In the genomic region with DNA sequence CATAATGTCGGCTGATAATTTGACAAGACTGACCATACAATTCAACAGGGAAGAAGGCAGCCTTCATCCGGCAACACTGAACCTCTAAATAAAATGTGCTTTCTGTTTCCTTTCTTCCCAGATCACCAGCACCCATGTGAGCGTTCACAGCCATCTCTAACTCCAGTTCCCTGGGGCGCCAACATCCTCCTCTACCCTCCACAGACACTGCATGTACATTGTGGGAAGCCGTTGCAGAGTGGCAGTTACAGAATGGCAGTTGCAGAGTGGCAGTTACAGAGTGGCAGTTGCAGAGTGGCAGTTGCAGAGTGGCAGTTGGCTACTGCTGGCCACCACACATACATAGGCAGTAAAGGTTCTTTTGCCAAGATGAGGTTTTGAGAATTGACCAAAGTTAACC, we compare ENCODE assay signal across 4 mouse cellular contexts. TPM values are rescaled to one million over a fixed set of nuclear protein-coding genes. Genes with fewer than 3 reads are reported as not detected.
DNase-seq lines count a peak whose midpoint lies in the region; ATAC-seq and TF ChIP-seq lines count a peak whose summit lies in the region.
"Not testable (repeated sequence)": the region's sequence is repeated elsewhere in the genome, so short reads cannot be mapped to it uniquely, and the experiment has no call there.

No protein-coding gene starts in this region.

- H3K4me2 ChIP-seq in intestine, embryonic 14.5 days (ENCODE audit: low read length): not testable (repeated sequence)

- not testable (repeated sequence) for H3K79me2 ChIP-seq in MEL (ENCODE audit: control insufficient read depth, insufficient read depth, low read length, poor library complexity)

- H3K27me3 ChIP-seq in MEL (ENCODE audit: control insufficient read depth in 1 of 2, insufficient read depth in 2 of 2, low read length in 2 of 2); intestine, embryonic 14.5 days (replicated peaks; ENCODE audit: control insufficient read depth, insufficient read depth, low read length); testis, adult 2 months (ENCODE audit: control insufficient read depth, insufficient read depth, low read length): not testable (repeated sequence)

- not testable (repeated sequence) for TF ChIP-seq POLR2A in MEL (IDR thresholded peaks at IDR 0.05; ENCODE audit: control insufficient read depth in 1 of 2, insufficient read depth in 1 of 2, low read depth in 1 of 2, low read length in 2 of 2, poor library complexity in 1 of 2); testis, adult 2 months (IDR thresholded peaks at IDR 0.05; ENCODE audit: control insufficient read depth, low read depth, low read length)

- TF ChIP-seq CTCF in MEL (IDR thresholded peaks at IDR 0.05 in 2 of 3, conservative IDR thresholded peaks at IDR 0.05 in 1 of 3; ENCODE audit: control insufficient read depth in 1 of 3, insufficient read depth in 1 of 3, low read depth in 2 of 3, low read length in 3 of 3, poor library complexity in 1 of 3, severe bottlenecking in 1 of 3); testis, adult 2 months (IDR thresholded peaks at IDR 0.05; ENCODE audit: control insufficient read depth, insufficient read depth, insufficient replicate concordance, low read depth, low read length): not testable (repeated sequence)

- H3K9me3 ChIP-seq in MEL (replicated peaks; ENCODE audit: insufficient read depth, low read length); intestine, embryonic 14.5 days (ENCODE audit: control insufficient read depth, low read length): not testable (repeated sequence)

- not testable (repeated sequence) for H3K4me3 ChIP-seq in MEL (ENCODE audit: control insufficient read depth in 1 of 2, insufficient read depth in 1 of 2, low read depth in 2 of 2, low read length in 2 of 2); intestine, embryonic 14.5 days (ENCODE audit: low read depth, low read length); testis, adult 2 months (ENCODE audit: control insufficient read depth, low read depth, low read length)

- not testable (repeated sequence) for TF ChIP-seq RAD21 in MEL (IDR thresholded peaks at IDR 0.05; ENCODE audit: low read depth, low read length)

- H3K4me1 ChIP-seq in MEL (ENCODE audit: control insufficient read depth in 1 of 2, insufficient read depth in 2 of 2, low read length in 2 of 2); intestine, embryonic 14.5 days (replicated peaks; ENCODE audit: control insufficient read depth, insufficient read depth, low read length); testis, adult 2 months (ENCODE audit: control insufficient read depth, insufficient read depth, low read length): not testable (repeated sequence)

- H3K9ac ChIP-seq in MEL (ENCODE audit: control insufficient read depth, low read depth, low read length, poor library complexity, severe bottlenecking); intestine, embryonic 14.5 days (ENCODE audit: low read length): not testable (repeated sequence)

- ATAC-seq in intestine, embryonic 14.5 days (replicated peaks; ENCODE audit: low FRiP score, low TSS enrichment, low read depth): not testable (repeated sequence)

- DNase-seq in MEL (ENCODE audit: low read depth, low spot score): not testable (repeated sequence)
- peak; percentile 61 for DNase-seq in heart, adult 11 months
- DNase-seq in intestine, embryonic 14.5 days (ENCODE audit: low spot score): peak; percentile 36

- H3K36me3 ChIP-seq in MEL (ENCODE audit: control insufficient read depth in 1 of 2, insufficient read depth in 2 of 2, low read length in 2 of 2); intestine, embryonic 14.5 days (ENCODE audit: control insufficient read depth, insufficient read depth, low read length); testis, adult 2 months (ENCODE audit: control insufficient read depth, insufficient read depth, low read length): not testable (repeated sequence)

- 94% methylated on average over 5 of the region's 5 CpGs for WGBS in intestine, embryonic 14.5 days

- not testable (repeated sequence) for H3K27ac ChIP-seq in MEL (ENCODE audit: control insufficient read depth, low read depth, low read length); intestine, embryonic 14.5 days (ENCODE audit: low read depth)
- H3K27ac ChIP-seq in testis, adult 2 months (ENCODE audit: control insufficient read depth, insufficient read depth, low read depth, low read length): peak overlapping the region; percentile 99

- TF ChIP-seq EP300 in MEL (IDR thresholded peaks at IDR 0.05; ENCODE audit: low read depth in 1 of 2, low read length in 2 of 2): not testable (repeated sequence)

TF ChIP-seq in MEL, 35 proteins besides CTCF, POLR2A, EP300 and RAD21:
- TF ChIP-seq MYB (IDR thresholded peaks at IDR 0.05; ENCODE audit: low read depth, low read length): peak; percentile 56; the same call in 1 of the 2 replicates

RNA-seq across cellular contexts. Expression of a gene that starts 3.9 kb away (rescaled TPM):
- 70.6 and 97.2 TPM in 2 replicates for total RNA-seq in MEL (2012; rRNA removed)
- 100 to 1,000 TPM in 1 of 2 experiments, not detected in 1; 159 TPM for polyA plus RNA-seq in MEL (2012; ENCODE audit: insufficient read depth in 1 of 2, insufficient read length in 2 of 2, low read depth in 1 of 2, low replicate concordance in 2 of 2, missing spikeins in 1 of 2)
- polyA plus RNA-seq in intestine, embryonic 14.5 days (2014; fragmentation: Nextera tagmentation; extraction: Ambion mirVana): 510 and 552 TPM in 2 replicates
- polyA plus RNA-seq in testis, adult 2 months (2012; rRNA removed): 26.2 and 30.5 TPM in 2 replicates

RNA-seq across cellular contexts. Expression of a gene that starts 27.6 kb away (rescaled TPM):
- 29.3 and 33.9 TPM in 2 replicates for total RNA-seq in MEL (2012; rRNA removed)
- 10 to 100 TPM; 23.1 to 32.7 TPM for polyA plus RNA-seq in MEL (2012; ENCODE audit: insufficient read depth in 1 of 2, insufficient read length in 2 of 2, low read depth in 1 of 2, low replicate concordance in 2 of 2, missing spikeins in 1 of 2)
- polyA plus RNA-seq in intestine, embryonic 14.5 days (2014; fragmentation: Nextera tagmentation; extraction: Ambion mirVana): 25.7 and 26.2 TPM in 2 replicates
- polyA plus RNA-seq in testis, adult 2 months (2012; rRNA removed): 5.6 and 6.0 TPM in 2 replicates

RNA-seq across cellular contexts. Expression of a gene that starts 32.9 kb away (rescaled TPM):
- 7,288 and 8,303 TPM in 2 replicates for total RNA-seq in MEL (2012; rRNA removed)
- polyA plus RNA-seq in MEL (2012; ENCODE audit: insufficient read depth in 1 of 2, insufficient read length in 2 of 2, low read depth in 1 of 2, low replicate concordance in 2 of 2, missing spikeins in 1 of 2): 1,000 to 10,000 TPM in 1 of 2 experiments, not detected in 1; 3,662 TPM
- polyA plus RNA-seq in intestine, embryonic 14.5 days (2014; fragmentation: Nextera tagmentation; extraction: Ambion mirVana): 5,694 and 5,748 TPM in 2 replicates
- 609 and 709 TPM in 2 replicates for polyA plus RNA-seq in testis, adult 2 months (2012; rRNA removed)

RNA-seq across cellular contexts. Expression of a gene that starts 59.3 kb away (rescaled TPM):
- total RNA-seq in MEL (2012; rRNA removed): 12.3 and 12.8 TPM in 2 replicates
- polyA plus RNA-seq in MEL (2012; ENCODE audit: insufficient read depth in 1 of 2, insufficient read length in 2 of 2, low read depth in 1 of 2, low replicate concordance in 2 of 2, missing spikeins in 1 of 2): 10 to 100 TPM; 35.5 to 90.3 TPM
- polyA plus RNA-seq in intestine, embryonic 14.5 days (2014; fragmentation: Nextera tagmentation; extraction: Ambion mirVana): 14.0 and 14.2 TPM in 2 replicates
- 159 and 160 TPM in 2 replicates for polyA plus RNA-seq in testis, adult 2 months (2012; rRNA removed)
